Mouse (Mus musculus): ENCODE measurements around the gene Cdiptos.

GRCm38 (mm10) chr7:127009307-127010085 lies 33.6 kb upstream of the Cdiptos start:
- TF ChIP-seq CTCF (conservative IDR thresholded peaks at IDR 0.05 in 1 of 2, IDR thresholded peaks at IDR 0.05 in 1 of 2; ENCODE audit: low read depth in 2 of 2, low read length in 2 of 2) = no peak
- TF ChIP-seq USF2 (conservative IDR thresholded peaks at IDR 0.05; ENCODE audit: low read depth, low read length) = no peak
- TF ChIP-seq POLR2A (IDR thresholded peaks at IDR 0.05; ENCODE audit: low read depth, low read length) = no peak
